Mouse (Mus musculus) c-Kit-positive CD71-positive TER-119-positive erythroid progenitor cells, embryonic 14.5 days (primary cell): ENCODE results near the gene Pklr.
A peak's percentile ranks its signal among the peaks of the same experiment; 100 is the strongest.

Experiments
- DNase-seq: peaks from one replicate; pipeline ENCODE4 v3.0.0-alpha.2; 2013; ENCODE audit warnings: low spot score

Pklr gene

GRCm38 (mm10) chr3:89135958-89136357 lies at the start of gene Pklr:
TSS of gene Pklr (plus strand) at chr3:89136142.
- peak; percentile 74 for DNase-seq

- peak; percentile 84 for DNase-seq
These were observed 48.4 kb upstream of the Pklr start for GRCm38 (mm10) chr3:89087338-89088110.

GRCm38 (mm10) chr3:89088974-89089373 lies 47.0 kb upstream of the Pklr start:
- DNase-seq: no peak

GRCm38 (mm10) chr3:89089882-89090591 lies 45.9 kb upstream of the Pklr start:
- peak; percentile 91 for DNase-seq

- peak; percentile 68 for DNase-seq
These were observed 45.0 kb upstream of the Pklr start for GRCm38 (mm10) chr3:89090694-89091655.

- DNase-seq: no peak
These were observed 44.0 kb upstream of the Pklr start for GRCm38 (mm10) chr3:89091811-89092508.

GRCm38 (mm10) chr3:89092509-89093090 lies 43.3 kb upstream of the Pklr start:
- no peak for DNase-seq

GRCm38 (mm10) chr3:89093175-89093574 lies 42.8 kb upstream of the Pklr start, which contains the start of gene Rusc1:
TSS of gene Rusc1 (minus strand) at chr3:89093311.
- DNase-seq: peak; percentile 72

GRCm38 (mm10) chr3:89094021-89094420 lies 41.9 kb upstream of the Pklr start:
- no peak for DNase-seq

GRCm38 (mm10) chr3:89100811-89101210 lies 35.1 kb upstream of the Pklr start, which contains the start of gene Gm43738:
TSS of gene Gm43738 (minus strand) at chr3:89101099.
- DNase-seq: no peak

GRCm38 (mm10) chr3:89101459-89101811 lies 34.5 kb upstream of the Pklr start:
- DNase-seq: no peak

GRCm38 (mm10) chr3:89101812-89102494 lies 34.0 kb upstream of the Pklr start, which contains the start of gene Fdps:
TSS of gene Fdps (minus strand) at chr3:89101959.
- DNase-seq: peak; percentile 99

- DNase-seq: no peak
These were observed 33.2 kb upstream of the Pklr start for GRCm38 (mm10) chr3:89102495-89103290.

- no peak for DNase-seq
These were observed 32.7 kb upstream of the Pklr start for GRCm38 (mm10) chr3:89103291-89103595.

GRCm38 (mm10) chr3:89106881-89107280 lies 29.1 kb upstream of the Pklr start:
- no peak for DNase-seq

- no peak for DNase-seq
These were observed 28.4 kb upstream of the Pklr start for GRCm38 (mm10) chr3:89107545-89107944.

GRCm38 (mm10) chr3:89108146-89108545 lies 27.8 kb upstream of the Pklr start:
- DNase-seq: no peak

GRCm38 (mm10) chr3:89113058-89113457 lies 22.9 kb upstream of the Pklr start:
- no peak for DNase-seq

GRCm38 (mm10) chr3:89115522-89115921 lies 20.4 kb upstream of the Pklr start:
- DNase-seq: peak; percentile 82

- DNase-seq: no peak
These were observed 12.6 kb upstream of the Pklr start for GRCm38 (mm10) chr3:89123313-89123712.
